Mouse (Mus musculus) heart, adult 2 months (tissue): ENCODE measurements around the gene Slc17a2.

Experiments used
- CTCF ChIP-seq: fragments of 200-600 bp; IDR thresholded peaks from 2 replicates; pipeline ENCODE4 v1.8.1; 2022; ENCODE audit warnings: antibody characterized with exemption, mild to moderate bottlenecking, moderate library complexity
- POLR2A ChIP-seq: fragments of 200-500 bp; IDR thresholded peaks from 2 replicates; pipeline ENCODE4 v1.6.1; 2011; ENCODE audit warnings: mild to moderate bottlenecking, low read depth, low read length, control low read depth; ENCODE audit not compliant: insufficient read depth

- TF ChIP-seq CTCF (no peak), POLR2A (no peak)
These were observed 48.9 kb upstream of the Slc17a2 start for GRCm38 (mm10) chr13:23757921-23758320.
